Mouse (Mus musculus): ENCODE data around the gene Pitx3.

DNA sequence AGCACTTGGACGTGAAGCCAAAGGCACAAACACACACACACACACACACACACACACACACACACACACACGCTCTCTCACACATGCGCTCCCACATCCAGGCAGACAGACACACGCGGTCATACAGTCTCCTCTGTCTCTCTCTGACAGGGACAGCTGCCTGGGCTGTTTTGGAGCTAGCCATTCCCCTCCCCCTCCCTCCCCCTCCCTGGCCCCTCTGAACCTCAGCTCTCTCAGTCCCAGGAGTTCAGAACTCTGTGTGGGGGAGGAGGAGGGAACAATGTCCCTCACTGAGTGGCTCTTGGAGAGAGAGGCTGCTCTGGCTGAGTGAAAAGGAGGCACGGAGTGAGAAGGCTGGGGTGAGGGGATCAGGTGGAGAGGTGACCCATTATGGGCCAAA lies 7.0 kb downstream of the Pitx3 start:
- no peak for TF ChIP-seq POLR2A (IDR thresholded peaks at IDR 0.05; ENCODE audit: insufficient read depth, low read length)
- TF ChIP-seq CTCF (IDR thresholded peaks at IDR 0.05; ENCODE audit: low read depth, low read length), result no peak

All from ES-Bruce4 (cell line).